Mouse (Mus musculus) ES-Bruce4 (cell line): ENCODE results near the gene Jag2.

Source experiments
- CTCF ChIP-seq: IDR thresholded peaks from one replicate; pipeline ENCODE4 v1.8.1; 2011; ENCODE audit warnings: low read depth, low read length
- EP300 ChIP-seq: IDR thresholded peaks from 2 replicates; pipeline ENCODE4 v1.6.1; 2011; ENCODE audit warnings: low read depth, low read length; ENCODE audit not compliant: insufficient read depth
- POLR2A ChIP-seq: IDR thresholded peaks from one replicate; pipeline ENCODE4 v1.8.1; 2011; ENCODE audit warnings: low read length; ENCODE audit not compliant: insufficient read depth

GRCm38 (mm10) chr12:112894303-112894884, 35.2 kb downstream of the Jag2 start:
- TF ChIP-seq CTCF (no peak), POLR2A (no peak), EP300 (no peak)
